Mouse (Mus musculus) forebrain, embryonic 16.5 days (tissue): ENCODE results near the gene Nav3. TPM values are rescaled to one million over a fixed set of nuclear protein-coding genes. Genes with fewer than 3 reads are reported as not detected.
A peak's percentile ranks its signal among the peaks of the same experiment; 100 is the strongest.

Source experiments
- ATAC-seq: fragments of 200-750 bp; cut with Nextera tagmentation; 2 replicates; pipeline ENCODE4 v1.8.0; 2017; ENCODE audit warnings: mild to moderate bottlenecking, moderate library complexity
- H3K27ac ChIP-seq: fragments of 300-500 bp; sonication (generic); 2 replicates; pipeline ENCODE4 v1.5.1; 2014; ENCODE audit warnings: low read length, control low read depth
- H3K27me3 ChIP-seq: fragments of 300-500 bp; sonication (generic); replicated peaks from 2 replicates; pipeline ENCODE4 v1.6.1; 2014; ENCODE audit warnings: low read length; ENCODE audit not compliant: control insufficient read depth, insufficient read depth
- H3K36me3 ChIP-seq: fragments of 300-500 bp; sonication (generic); 2 replicates; pipeline ENCODE4 v1.6.1; 2014; ENCODE audit not compliant: control insufficient read depth, insufficient read depth
- H3K4me1 ChIP-seq: fragments of 300-500 bp; sonication (generic); replicated peaks from 2 replicates; pipeline ENCODE4 v1.6.1; 2014; ENCODE audit warnings: low read length; ENCODE audit not compliant: control insufficient read depth, insufficient read depth
- H3K4me2 ChIP-seq: fragments of 300-500 bp; sonication (generic); 2 replicates; pipeline ENCODE4 v1.6.1; 2014; ENCODE audit warnings: mild to moderate bottlenecking, low read length, control low read depth
- H3K4me3 ChIP-seq: fragments of 300-500 bp; sonication (generic); replicated peaks from 2 replicates; pipeline ENCODE4 v1.5.1; 2014; ENCODE audit warnings: mild to moderate bottlenecking, low read length, control low read depth
- H3K9ac ChIP-seq: fragments of 300-500 bp; sonication (generic); replicated peaks from 2 replicates; pipeline ENCODE4 v1.6.1; 2014; ENCODE audit warnings: low read depth, low read length, control low read depth
- H3K9me3 ChIP-seq: fragments of 300-500 bp; sonication (generic); 2 replicates; pipeline ENCODE4 v1.6.1; 2016; ENCODE audit warnings: low read length; ENCODE audit not compliant: control insufficient read depth
- WGBS: fragments of 180-500 bp; shearing (Covaris S2); extraction: QIAGEN DNeasy Blood & Tissue Kit; methylation state at CpG from one replicate; pipeline ENCODE4 v1.1.7; 2014; 5-methylcytosine and 5-hydroxymethylcytosine counted together
- polyA plus RNA-seq: library from polyadenylated mRNA; unstranded; fragments of >200 nt; fragmentation: Nextera tagmentation; extraction: Ambion mirVana; gene quantifications from 2 replicates; pipeline ENCODE4 v1.2.1, GENCODE M21; 2015

The Nav3 gene
- 24.3 and 24.7 TPM in 2 replicates for polyA plus RNA-seq

GRCm38 (mm10) chr10:110455838-110456493, at the start of gene Nav3:
Nav3 (minus strand) TSS chr10:110456204.
- peak within 1 kb of the TSS; percentile 94 for H3K27ac ChIP-seq
- no peaks in the 10 kb centered on the region for H3K36me3 ChIP-seq
- H3K4me2 ChIP-seq: peak within 1 kb of the TSS; percentile 78
- no peaks in the 10 kb centered on the region for H3K9me3 ChIP-seq
- peak; percentile 87 for ATAC-seq
- H3K4me3 ChIP-seq: peak within 1 kb of the TSS; percentile 84
- peaks cover 3% of the 10 kb centered on the region; the same call in 1 of the 2 replicates for H3K4me1 ChIP-seq
- peak within 1 kb of the TSS; percentile 88 for H3K9ac ChIP-seq
- WGBS: under 1% methylated on average over 39 of the region's 50 CpGs
- H3K27me3 ChIP-seq: no peaks in the 10 kb centered on the region

- H3K4me2 ChIP-seq: no peak overlapping the region
- no peak overlapping the region for H3K9ac ChIP-seq
- H3K36me3 ChIP-seq: no peaks in the 10 kb centered on the region
- 44% methylated on average over 5 of the region's 5 CpGs for WGBS
- H3K4me1 ChIP-seq: no peaks in the 10 kb centered on the region
- H3K27ac ChIP-seq: 0 out of 2 replicates have a peak overlapping the region, but pooled peaks have one; percentile 21
- H3K4me3 ChIP-seq: no peak overlapping the region
- H3K9me3 ChIP-seq: no peaks in the 10 kb centered on the region
- peak; percentile 65; the same call in 1 of the 2 replicates for ATAC-seq
- no peaks in the 10 kb centered on the region for H3K27me3 ChIP-seq
Observed at GRCm38 (mm10) chr10:110485306-110485705, 29.3 kb upstream of the Nav3 start.

GRCm38 (mm10) chr10:110484822-110485221, 28.8 kb upstream of the Nav3 start:
- 65% methylated on average over 8 of the region's 8 CpGs for WGBS
- no peaks in the 10 kb centered on the region for H3K36me3 ChIP-seq
- H3K27ac ChIP-seq: peak overlapping the region; percentile 20; the same call in 1 of the 2 replicates

GRCm38 (mm10) chr10:110479189-110479588, 23.2 kb upstream of the Nav3 start:
- Histone ChIP-seq H3K4me1 (peaks cover 6% of the 10 kb centered on the region), H3K9me3 (no peaks in the 10 kb centered on the region), H3K4me2 (no peak overlapping the region), H3K27me3 (no peaks in the 10 kb centered on the region), H3K4me3 (no peak overlapping the region), H3K36me3 (no peaks in the 10 kb centered on the region), H3K27ac (no peak overlapping the region), H3K9ac (no peak overlapping the region)
- ATAC-seq: no peak
- 72% methylated on average over 3 of the region's 3 CpGs for WGBS

More at GRCm38 (mm10) chr10:110484822-110485221, 28.8 kb upstream of the Nav3 start:
- H3K9ac ChIP-seq: no peak overlapping the region
- H3K4me1 ChIP-seq: no peaks in the 10 kb centered on the region
- H3K4me2 ChIP-seq: no peak overlapping the region
- no peaks in the 10 kb centered on the region for H3K27me3 ChIP-seq
- H3K4me3 ChIP-seq: no peak overlapping the region
- H3K9me3 ChIP-seq: no peaks in the 10 kb centered on the region
- no peak for ATAC-seq

GRCm38 (mm10) chr10:110477689-110478314, 21.8 kb upstream of the Nav3 start:
- H3K27ac ChIP-seq: peak overlapping the region; percentile 41; the same call in 1 of the 2 replicates
- H3K36me3 ChIP-seq: no peaks in the 10 kb centered on the region
- peak; percentile 61 for ATAC-seq
- WGBS: 32% methylated on average over 11 of the region's 11 CpGs
- H3K9ac ChIP-seq: peak overlapping the region; percentile 32; the same call in 1 of the 2 replicates
- H3K4me1 ChIP-seq: peaks cover 6% of the 10 kb centered on the region
- no peaks in the 10 kb centered on the region for H3K9me3 ChIP-seq
- no peaks in the 10 kb centered on the region for H3K27me3 ChIP-seq
- H3K4me3 ChIP-seq: no peak overlapping the region
- peak overlapping the region; percentile 34 for H3K4me2 ChIP-seq

- WGBS: 94% methylated on average over 1 of the region's 1 CpGs
- H3K4me1 ChIP-seq: peaks cover 6% of the 10 kb centered on the region
- no peak overlapping the region for H3K4me3 ChIP-seq
- H3K9ac ChIP-seq: no peak overlapping the region
- H3K4me2 ChIP-seq: no peak overlapping the region
- no peak for ATAC-seq
- H3K27me3 ChIP-seq: no peaks in the 10 kb centered on the region
- H3K36me3 ChIP-seq: no peaks in the 10 kb centered on the region
- no peaks in the 10 kb centered on the region for H3K9me3 ChIP-seq
- no peak overlapping the region for H3K27ac ChIP-seq
Observed at GRCm38 (mm10) chr10:110474107-110474506, 18.1 kb upstream of the Nav3 start.

- H3K36me3 ChIP-seq: no peaks in the 10 kb centered on the region
- H3K4me3 ChIP-seq: no peak overlapping the region
- no peaks in the 10 kb centered on the region for H3K9me3 ChIP-seq
- no peak overlapping the region for H3K4me2 ChIP-seq
- no peak for ATAC-seq
- H3K9ac ChIP-seq: no peak overlapping the region
- no peaks in the 10 kb centered on the region for H3K27me3 ChIP-seq
- 91% methylated on average over 4 of the region's 4 CpGs for WGBS
- H3K27ac ChIP-seq: no peak overlapping the region
- no peaks in the 10 kb centered on the region for H3K4me1 ChIP-seq
Observed at GRCm38 (mm10) chr10:110469445-110469844, 13.4 kb upstream of the Nav3 start.

- peak overlapping the region; percentile 78 for H3K4me2 ChIP-seq
- WGBS: under 1% methylated on average over 42 of the region's 45 CpGs
Observed at GRCm38 (mm10) chr10:110455063-110455837, 754 bp downstream of the Nav3 start.

GRCm38 (mm10) chr10:110453566-110453965, 2.4 kb downstream of the Nav3 start:
- Histone ChIP-seq H3K4me2 (peak overlapping the region; percentile 78), H3K4me3 (peak overlapping the region; percentile 84), H3K9me3 (no peaks in the 10 kb centered on the region), H3K27ac (peak overlapping the region; percentile 52; the same call in 1 of the 2 replicates), H3K27me3 (no peaks in the 10 kb centered on the region), H3K4me1 (peaks cover 3% of the 10 kb centered on the region; the same call in 1 of the 2 replicates), H3K9ac (peak overlapping the region; percentile 6), H3K36me3 (no peaks in the 10 kb centered on the region)
- 40% methylated on average over 5 of the region's 5 CpGs for WGBS
- ATAC-seq: no peak

More at GRCm38 (mm10) chr10:110455063-110455837, 754 bp downstream of the Nav3 start:
- Histone ChIP-seq H3K9ac (peak overlapping the region; percentile 88), H3K27ac (peak overlapping the region; percentile 94), H3K9me3 (no peaks in the 10 kb centered on the region), H3K4me3 (peak overlapping the region; percentile 84), H3K36me3 (no peaks in the 10 kb centered on the region), H3K27me3 (no peaks in the 10 kb centered on the region), H3K4me1 (peaks cover 3% of the 10 kb centered on the region; the same call in 1 of the 2 replicates)
- peak; percentile 85 for ATAC-seq
